Mouse (Mus musculus) neural tube, embryonic 15.5 days (tissue): Measurements from ENCODE around the gene Evl. TPM values are rescaled to one million over a fixed set of nuclear protein-coding genes. Genes with fewer than 3 reads are reported as not detected.

Experiments used
- ATAC-seq: fragments of 200-750 bp; cut with Nextera tagmentation; 2 replicates; pipeline ENCODE4 v1.8.0; 2017; ENCODE audit warnings: mild to moderate bottlenecking, moderate TSS enrichment, moderate library complexity; ENCODE audit not compliant: low FRiP score
- H3K27ac ChIP-seq: fragments of 300-500 bp; sonication (generic); replicated peaks from 2 replicates; pipeline ENCODE4 v1.5.1; 2015; ENCODE audit warnings: mild to moderate bottlenecking, inconsistent platforms
- H3K27me3 ChIP-seq: fragments of 300-500 bp; sonication (generic); replicated peaks from 2 replicates; pipeline ENCODE4 v1.6.1; 2015; ENCODE audit warnings: inconsistent platforms
- H3K36me3 ChIP-seq: fragments of 300-500 bp; sonication (generic); 2 replicates; pipeline ENCODE4 v1.6.1; 2015; ENCODE audit warnings: inconsistent platforms
- H3K4me1 ChIP-seq: fragments of 300-500 bp; sonication (generic); 2 replicates; pipeline ENCODE4 v1.6.1; 2015; ENCODE audit warnings: inconsistent platforms
- H3K4me2 ChIP-seq: fragments of 300-500 bp; sonication (generic); 2 replicates; pipeline ENCODE4 v1.6.1; 2015; ENCODE audit warnings: inconsistent platforms, mild to moderate bottlenecking, moderate library complexity
- H3K4me3 ChIP-seq: fragments of 300-500 bp; sonication (generic); replicated peaks from 2 replicates; pipeline ENCODE4 v1.5.1; 2015; ENCODE audit warnings: mild to moderate bottlenecking, inconsistent platforms
- H3K9ac ChIP-seq: fragments of 300-500 bp; sonication (generic); replicated peaks from 2 replicates; pipeline ENCODE4 v1.6.1; 2015; ENCODE audit warnings: mild to moderate bottlenecking, inconsistent platforms
- H3K9me3 ChIP-seq: fragments of 300-500 bp; sonication (generic); replicated peaks from 2 replicates; pipeline ENCODE4 v1.6.1; 2016; ENCODE audit warnings: inconsistent platforms
- WGBS: fragments of 180-500 bp; shearing (Covaris S2); methylation state at CpG from one replicate; pipeline ENCODE4 v1.1.7; 2015; ENCODE audit warnings: mixed read lengths; 5-methylcytosine and 5-hydroxymethylcytosine counted together
- microRNA counts: library from miRNA; unstranded; fragments of <30 nt; microRNA quantifications from one replicate; lab custom pipeline; 2016
- microRNA-seq: library from miRNA; unstranded; fragments of <30 nt; microRNA quantifications from one replicate; pipeline ENCODE4, GENCODE M21; 2017
- polyA plus RNA-seq: library from polyadenylated mRNA; unstranded; fragments of >200 nt; fragmentation: Nextera tagmentation; extraction: Ambion mirVana; gene quantifications from 2 replicates; pipeline ENCODE4 v1.2.1, GENCODE M21; 2015

Evl gene
- polyA plus RNA-seq, 1 experiment from 2014 or later, result 226 TPM

DNA sequence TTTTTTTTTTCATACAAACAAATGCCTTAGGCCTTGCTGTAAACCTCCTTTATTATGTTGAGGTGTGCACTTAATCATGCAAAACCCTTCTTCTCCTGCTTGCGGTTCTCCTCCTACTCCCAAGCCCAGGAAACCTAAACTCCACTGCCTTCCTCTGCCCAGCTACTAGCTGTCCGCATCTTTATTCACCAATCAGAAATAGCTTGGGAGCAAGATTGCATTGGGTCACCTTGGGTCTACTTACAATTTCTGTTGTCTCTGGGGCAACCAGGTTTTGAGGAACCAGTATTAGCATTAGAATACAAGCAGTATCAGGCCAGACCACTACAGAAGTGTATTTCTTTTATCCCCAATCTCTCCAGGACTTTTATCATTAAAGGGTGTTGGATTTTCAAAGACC is 179.9 kb downstream of the Evl start:
- Histone ChIP-seq H3K4me1 (no peaks in the 10 kb centered on the region), H3K4me3 (no peak overlapping the region), H3K9me3 (no peaks in the 10 kb centered on the region), H3K27me3 (no peaks in the 10 kb centered on the region), H3K27ac (no peak overlapping the region), H3K36me3 (no peaks in the 10 kb centered on the region), H3K9ac (no peak overlapping the region), H3K4me2 (no peak overlapping the region)
- no peak for ATAC-seq
- 93% methylated on average over 2 of the region's 2 CpGs for WGBS

- WGBS, result 93% methylated on average over 7 of the region's 7 CpGs
- H3K4me3 ChIP-seq, result no peak overlapping the region
- no peaks in the 10 kb centered on the region for H3K36me3 ChIP-seq
- H3K9ac ChIP-seq, result no peak overlapping the region
- H3K27ac ChIP-seq, result no peak overlapping the region
- H3K4me2 ChIP-seq, result no peak overlapping the region
- no peaks in the 10 kb centered on the region for H3K4me1 ChIP-seq
- H3K27me3 ChIP-seq, result no peaks in the 10 kb centered on the region
- no peaks in the 10 kb centered on the region for H3K9me3 ChIP-seq
- no peak for ATAC-seq
Measured at GRCm38 (mm10) chr12:108737838-108738237, 183.3 kb downstream of the Evl start.

MicroRNAs encoded within 50 kb of the gene (microRNA counts, 519-probe panel; counts per million panel counts)
- microRNA mmu-miR-342-3p (lab: Ali Mortazavi, UCI), result 3,825 counts per million, percentile 91 among the panel's probes with 10 or more counts
- microRNA mmu-miR-342-5p (lab: Ali Mortazavi, UCI), result 1,922 counts per million, percentile 37 among the panel's probes with 10 or more counts

Small RNAs within 50 kb of the gene (microRNA-seq; reads per million reads assigned to microRNA genes)
- gene Gm23872 (not detected), gene Mir342 (5,206 reads per million, percentile 94 among the genes with 10 or more reads in this experiment)

Other genes starting within 250 kb of the Evl start
- gene Hhipl1, start 248.4 kb upstream of the Evl start, polyA plus RNA-seq, result 2.7 and 3.2 TPM in 2 replicates
- gene Cyp46a1, start 220.3 kb upstream of the Evl start, polyA plus RNA-seq, result 29.5 and 33.2 TPM in 2 replicates
- 60.3 and 69.0 TPM in 2 replicates for gene Eml1, start 183.8 kb upstream of the Evl start, polyA plus RNA-seq
- gene Degs2, start 147.6 kb downstream of the Evl start, polyA plus RNA-seq, result 2.4 and 8.7 TPM in 2 replicates
- gene Yy1, start 238.3 kb downstream of the Evl start, polyA plus RNA-seq, result 10.2 and 13.7 TPM in 2 replicates